Mouse (Mus musculus) G1E (cell line): ENCODE results near the gene Lhcgr. TPM values are rescaled to one million over a fixed set of nuclear protein-coding genes. Genes with fewer than 3 reads are reported as not detected.

Experiments used
- ATAC-seq: 2 replicates; pipeline ENCODE4 v1.8.0; 2016; ENCODE audit warnings: mild to moderate bottlenecking; ENCODE audit not compliant: insufficient number of reproducible peaks, poor library complexity, low FRiP score, severe bottlenecking; ENCODE audit errors: extremely low read depth
- DNase-seq: peaks from one replicate; pipeline ENCODE4 v3.0.0; 2012; ENCODE audit warnings: low spot score
- H3K27me3 ChIP-seq: 2 replicates; pipeline ENCODE4 v1.6.1; 2012; ENCODE audit warnings: mild to moderate bottlenecking, low read length, inconsistent platforms; ENCODE audit not compliant: insufficient read depth
- H3K36me3 ChIP-seq: replicated peaks from 2 replicates; pipeline ENCODE3; 2012; ENCODE audit warnings: mild to moderate bottlenecking, inconsistent platforms
- H3K4me1 ChIP-seq: 2 replicates; pipeline ENCODE4 v1.6.1; 2012; ENCODE audit warnings: low read depth, low read length, inconsistent platforms, mixed read lengths; ENCODE audit not compliant: insufficient read depth
- H3K4me3 ChIP-seq: 2 replicates; pipeline ENCODE4 v1.5.1; 2012; ENCODE audit warnings: low read depth, mild to moderate bottlenecking, inconsistent platforms, low read length, moderate library complexity, mixed read lengths
- H3K9me3 ChIP-seq: replicated peaks from 2 replicates; pipeline ENCODE4 v1.6.1; 2012; ENCODE audit warnings: inconsistent platforms
- CTCF ChIP-seq: IDR thresholded peaks from 2 replicates; pipeline ENCODE4 v1.5.1; 2012; ENCODE audit warnings: low read depth, low read length, inconsistent platforms, mixed read lengths
- GATA1 ChIP-seq: IDR thresholded peaks from 2 replicates; pipeline ENCODE4 v1.6.1; 2012; ENCODE audit warnings: borderline replicate concordance, low read length, inconsistent platforms, mixed read lengths
- GATA2 ChIP-seq: IDR thresholded peaks from 2 replicates; pipeline ENCODE4 v1.6.1; 2012; ENCODE audit warnings: low read depth, low read length, inconsistent platforms, borderline replicate concordance
- POLR2AphosphoS5 ChIP-seq: IDR thresholded peaks from 2 replicates; pipeline ENCODE4 v1.6.1; 2012; ENCODE audit warnings: low read depth, low read length, inconsistent platforms; ENCODE audit not compliant: insufficient replicate concordance
- TAL1 ChIP-seq: conservative IDR thresholded peaks from 2 replicates; pipeline ENCODE4 v1.6.1; 2012; ENCODE audit warnings: low read depth, low read length, inconsistent platforms, mixed read lengths
- polyA plus RNA-seq: library from polyadenylated mRNA; stranded (reverse); fragments of >175 nt; gene quantifications from 2 replicates; pipeline ENCODE4 v1.2.3, GENCODE M21; 2012
- total RNA-seq, 2 experiments: library from RNA; stranded (forward) in 1 of 2; stranded (reverse) in 1 of 2; fragments of 200-1000 nt in 1 of 2; fragments of >200 nt in 1 of 2; fragmentation: Nextera tagmentation in 1 of 2; gene quantifications; 2 replicates each; pipeline ENCODE4 v1.2.3; 2014 to 2017

Lhcgr gene
- total and polyA plus RNA-seq, 3 experiments, result 0.16 TPM; not detected in 2

GRCm38 (mm10) chr17:88688226-88688625 is 103.6 kb downstream of the Lhcgr start:
- DNase-seq (no peak), ATAC-seq (no peak)
- no peaks in the 10 kb centered on the region for H3K4me1 ChIP-seq
- H3K27me3 ChIP-seq, result no peaks in the 10 kb centered on the region
- TF ChIP-seq TAL1 (no peak), GATA2 (no peak), GATA1 (no peak), CTCF (no peak), POLR2AphosphoS5 (no peak)
- peaks cover 6% of the 10 kb centered on the region for H3K9me3 ChIP-seq
- no peaks in the 10 kb centered on the region for H3K36me3 ChIP-seq
- no peak overlapping the region for H3K4me3 ChIP-seq

GRCm38 (mm10) chr17:88675310-88676309 is 116.2 kb downstream of the Lhcgr start:
- Histone ChIP-seq H3K36me3 (no peaks in the 10 kb centered on the region), H3K27me3 (no peaks in the 10 kb centered on the region), H3K9me3 (no peaks in the 10 kb centered on the region), H3K4me1 (no peaks in the 10 kb centered on the region), H3K4me3 (no peak overlapping the region)
- TF ChIP-seq GATA2 (no peak), GATA1 (no peak), POLR2AphosphoS5 (no peak)
- DNase-seq (no peak), ATAC-seq (no peak)

GRCm38 (mm10) chr17:88670800-88671199 is 121.0 kb downstream of the Lhcgr start:
- no peak for TF ChIP-seq CTCF
- TF ChIP-seq GATA2, result no peak
- TF ChIP-seq TAL1, result no peak
- TF ChIP-seq GATA1, result no peak
- no peak for TF ChIP-seq POLR2AphosphoS5
- Histone ChIP-seq H3K9me3 (peaks cover 3% of the 10 kb centered on the region; the same call in 1 of the 2 replicates), H3K4me1 (no peaks in the 10 kb centered on the region), H3K27me3 (no peaks in the 10 kb centered on the region), H3K4me3 (no peak overlapping the region), H3K36me3 (no peaks in the 10 kb centered on the region)
- no peak for ATAC-seq
- DNase-seq, result no peak

- peaks cover 3% of the 10 kb centered on the region; the same call in 1 of the 2 replicates for H3K9me3 ChIP-seq
- no peak for ATAC-seq
- no peaks in the 10 kb centered on the region for H3K27me3 ChIP-seq
- H3K4me1 ChIP-seq, result no peaks in the 10 kb centered on the region
- no peak for DNase-seq
- H3K36me3 ChIP-seq, result no peaks in the 10 kb centered on the region
- no peak overlapping the region for H3K4me3 ChIP-seq
- no peak for TF ChIP-seq CTCF
- no peak for TF ChIP-seq POLR2AphosphoS5
- TF ChIP-seq GATA2, result no peak
- TF ChIP-seq GATA1, result no peak
- no peak for TF ChIP-seq TAL1
Measured at GRCm38 (mm10) chr17:88669921-88670320, 121.9 kb downstream of the Lhcgr start.

- Histone ChIP-seq H3K27me3 (no peaks in the 10 kb centered on the region), H3K9me3 (peaks cover 6% of the 10 kb centered on the region), H3K36me3 (no peaks in the 10 kb centered on the region), H3K4me1 (no peaks in the 10 kb centered on the region), H3K4me3 (no peak within 1 kb of the TSS)
- TF ChIP-seq GATA2, result no peak
- no peak for TF ChIP-seq CTCF
- TF ChIP-seq TAL1, result no peak
- TF ChIP-seq GATA1, result no peak
- TF ChIP-seq POLR2AphosphoS5, result no peak
- DNase-seq (no peak), ATAC-seq (no peak)
Measured at GRCm38 (mm10) chr17:88668452-88668851, 123.3 kb downstream of the Lhcgr start, which contains the start of gene Gtf2a1l. Gene Gtf2a1l, plus strand, starts transcription at chr17:88668660.

Other genes with a start within 250 kb of the Lhcgr start
- 0.39 and 1.1 TPM in 2 replicates for gene Ston1, start 194.3 kb downstream of the Lhcgr start, total RNA-seq (2014; fragmentation: Nextera tagmentation)
- gene Ston1, start 194.3 kb downstream of the Lhcgr start, total RNA-seq (2017), result 0.06 and 0.49 TPM in 2 replicates
- 0.09 and 0.14 TPM in 2 replicates for gene Ston1, start 194.3 kb downstream of the Lhcgr start, polyA plus RNA-seq
- not detected in 2 replicates for gene Gtf2a1l, start 123.3 kb downstream of the Lhcgr start, total RNA-seq (2014; fragmentation: Nextera tagmentation)
- not detected in 2 replicates for gene Gtf2a1l, start 123.3 kb downstream of the Lhcgr start, total RNA-seq (2017)
- not detected in 2 replicates for gene Gtf2a1l, start 123.3 kb downstream of the Lhcgr start, polyA plus RNA-seq